Mouse (Mus musculus): ENCODE measurements around the gene Anapc7. TPM values are rescaled to one million over a fixed set of nuclear protein-coding genes. Genes with fewer than 3 reads are reported as not detected.
A peak's percentile ranks its signal among the peaks of the same experiment; 100 is the strongest.

Anapc7 gene
- total RNA-seq, 1 experiment: 51.8 TPM

DNA sequence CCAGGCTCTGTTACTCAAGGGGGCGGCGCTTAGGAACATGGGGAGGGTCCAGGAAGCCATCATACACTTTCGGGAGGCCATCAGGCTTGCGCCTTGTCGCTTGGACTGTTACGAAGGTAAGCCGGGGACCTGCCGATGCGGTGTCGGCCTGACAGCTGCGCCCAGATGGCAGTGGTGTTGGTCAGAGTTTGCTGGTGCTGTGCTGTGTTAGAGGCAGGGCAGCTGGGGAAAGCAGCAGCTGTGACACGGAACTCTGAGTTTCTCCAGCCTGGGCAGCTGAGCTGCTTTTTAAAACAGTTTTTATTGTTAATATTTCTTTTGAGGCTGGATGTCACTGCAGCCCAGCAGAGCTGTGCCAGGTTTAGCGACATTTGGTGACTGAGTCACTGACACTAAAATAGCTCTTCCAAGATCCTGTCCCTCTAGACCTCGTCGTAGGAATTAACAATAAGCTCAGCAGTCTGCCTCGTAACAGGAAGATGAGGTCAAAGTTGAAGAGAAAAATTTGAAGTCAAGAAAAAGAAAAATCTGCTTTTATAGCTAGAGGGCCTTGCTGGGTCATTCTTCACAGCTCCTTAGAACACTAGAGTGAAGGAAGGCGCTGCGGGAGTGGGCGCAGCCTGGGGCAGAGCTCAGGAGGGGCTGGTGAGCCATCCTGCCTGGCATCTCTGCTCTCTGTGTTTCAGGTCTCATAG, 18.1 kb downstream of the Anapc7 start:
- TF ChIP-seq MAFK (IDR thresholded peaks at IDR 0.05; ENCODE audit: insufficient read depth, low read depth, low read length): no peak
- TF ChIP-seq HCFC1 (IDR thresholded peaks at IDR 0.05; ENCODE audit: borderline replicate concordance, insufficient read depth, low read length): no peak
- TF ChIP-seq ZNF384 (IDR thresholded peaks at IDR 0.05; ENCODE audit: low read depth, low read length): no peak
- TF ChIP-seq CHD2 (IDR thresholded peaks at IDR 0.05; ENCODE audit: low read depth, low read length): no peak
- no peak for TF ChIP-seq ZC3H11A (IDR thresholded peaks at IDR 0.05; ENCODE audit: borderline replicate concordance, low read depth, low read length)
- in situ Hi-C loops (cut with MboI; ENCODE audit: low sequenced_read_pairs in 2 of 2, unreplicated experiment in 2 of 2): no loop called here

DNA sequence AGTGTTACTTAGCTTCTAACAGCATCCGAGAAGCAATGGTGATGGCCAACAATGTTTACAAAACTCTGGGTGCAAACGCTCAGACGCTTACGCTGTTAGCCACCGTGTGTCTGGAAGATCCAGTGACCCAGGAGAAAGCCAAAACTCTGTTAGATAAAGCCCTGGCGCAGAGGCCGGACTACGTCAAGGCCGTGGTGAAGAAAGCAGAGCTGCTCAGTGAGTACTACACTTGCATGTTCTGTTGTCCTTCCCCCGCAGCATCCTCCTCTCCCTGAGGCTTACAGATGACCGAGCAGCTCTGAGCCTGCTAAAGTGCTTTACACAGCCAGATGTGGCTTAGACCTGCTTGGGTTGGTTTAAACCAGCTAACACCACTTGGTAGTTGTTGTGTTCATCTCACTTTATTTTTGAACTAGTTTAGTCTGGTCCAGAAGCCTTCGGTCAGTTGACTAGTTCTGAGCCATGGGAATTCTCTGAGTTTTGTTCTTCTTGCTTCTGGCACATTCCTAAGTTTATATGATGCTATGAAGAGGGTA, 18.7 kb downstream of the Anapc7 start:
- DNase-seq (ENCODE audit: low read depth, low spot score): peak; percentile 36
- Histone ChIP-seq H3K9me3 (ENCODE audit: control insufficient read depth, insufficient read depth, low read depth, low read length) (no peaks in the 10 kb centered on the region), H3K4me1 (ENCODE audit: control insufficient read depth in 2 of 2, insufficient read depth in 2 of 2, low read length in 2 of 2, poor library complexity in 1 of 2) (peaks cover 0 to 3% of the 10 kb centered on the region in 2 experiments; a peak in 1 of 4 replicates), H3K27ac (ENCODE audit: insufficient read depth, low read depth, low read length, poor library complexity, severe bottlenecking) (no peak overlapping the region), H3K4me3 (ENCODE audit: insufficient read depth in 1 of 2, low read depth in 1 of 2, low read length in 2 of 2, poor library complexity in 1 of 2, severe bottlenecking in 1 of 2) (no peak overlapping the region), H3K36me3 (ENCODE audit: control insufficient read depth, insufficient read depth, low read length, poor library complexity, severe bottlenecking) (peaks cover 83% of the 10 kb centered on the region), H3K9ac (ENCODE audit: insufficient read depth, low read depth, low read length, poor library complexity, severe bottlenecking) (no peak overlapping the region)
- in situ Hi-C loops (cut with MboI; ENCODE audit: low sequenced_read_pairs in 2 of 2, unreplicated experiment in 2 of 2): no loop called here
- TF ChIP-seq CHD2 (IDR thresholded peaks at IDR 0.05; ENCODE audit: low read depth, low read length) (no peak), ZNF384 (IDR thresholded peaks at IDR 0.05; ENCODE audit: low read depth, low read length) (no peak), HCFC1 (IDR thresholded peaks at IDR 0.05; ENCODE audit: borderline replicate concordance, insufficient read depth, low read length) (no peak)

More for the DNA sequence above, 18.1 kb downstream of the Anapc7 start:
- Histone ChIP-seq H3K36me3 (ENCODE audit: control insufficient read depth, insufficient read depth, low read length, poor library complexity, severe bottlenecking) (peaks cover 81% of the 10 kb centered on the region), H3K9me3 (ENCODE audit: control insufficient read depth, insufficient read depth, low read depth, low read length) (no peaks in the 10 kb centered on the region), H3K4me3 (ENCODE audit: insufficient read depth in 1 of 2, low read depth in 1 of 2, low read length in 2 of 2, poor library complexity in 1 of 2, severe bottlenecking in 1 of 2) (no peak overlapping the region), H3K9ac (ENCODE audit: insufficient read depth, low read depth, low read length, poor library complexity, severe bottlenecking) (no peak overlapping the region), H3K4me1 (ENCODE audit: control insufficient read depth in 2 of 2, insufficient read depth in 2 of 2, low read length in 2 of 2, poor library complexity in 1 of 2) (no peaks in the 10 kb centered on the region), H3K27ac (ENCODE audit: insufficient read depth, low read depth, low read length, poor library complexity, severe bottlenecking) (no peak overlapping the region)
- no peak for DNase-seq (ENCODE audit: low read depth, low spot score)

DNA sequence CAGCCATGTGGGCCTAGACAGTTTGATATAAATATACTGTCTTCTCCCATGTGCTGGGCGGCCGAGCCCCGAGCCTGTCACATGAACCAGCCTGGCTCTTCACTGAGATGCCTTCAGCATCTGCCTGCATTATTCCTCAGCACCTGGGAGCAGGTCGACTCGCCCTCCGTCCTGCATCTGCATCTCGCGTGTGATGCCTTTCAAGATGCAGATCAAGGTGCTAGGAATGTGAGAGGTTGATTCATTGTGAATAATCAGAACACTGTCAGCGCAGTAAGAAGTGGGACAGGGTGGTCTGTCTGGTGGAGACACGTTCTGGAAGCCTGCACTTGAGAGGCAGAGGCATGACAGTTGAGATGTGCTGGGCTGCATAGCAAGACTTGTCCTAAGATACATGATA, 23.0 kb downstream of the Anapc7 start:
- in situ Hi-C loops (cut with MboI; ENCODE audit: low sequenced_read_pairs in 2 of 2, unreplicated experiment in 2 of 2): no loop called here
- no peaks in the 10 kb centered on the region for H3K9me3 ChIP-seq (ENCODE audit: control insufficient read depth, insufficient read depth, low read depth, low read length)
- DNase-seq (ENCODE audit: low read depth, low spot score): no peak
- TF ChIP-seq CHD2 (IDR thresholded peaks at IDR 0.05; ENCODE audit: low read depth, low read length) (no peak), ZNF384 (IDR thresholded peaks at IDR 0.05; ENCODE audit: low read depth, low read length) (no peak), ZC3H11A (IDR thresholded peaks at IDR 0.05; ENCODE audit: borderline replicate concordance, low read depth, low read length) (no peak), HCFC1 (IDR thresholded peaks at IDR 0.05; ENCODE audit: borderline replicate concordance, insufficient read depth, low read length) (no peak), MAFK (IDR thresholded peaks at IDR 0.05; ENCODE audit: insufficient read depth, low read depth, low read length) (no peak)
- H3K27ac ChIP-seq (ENCODE audit: insufficient read depth, low read depth, low read length, poor library complexity, severe bottlenecking): no peak overlapping the region
- H3K36me3 ChIP-seq (ENCODE audit: control insufficient read depth, insufficient read depth, low read length, poor library complexity, severe bottlenecking): peaks cover 56% of the 10 kb centered on the region
- no peak overlapping the region for H3K9ac ChIP-seq (ENCODE audit: insufficient read depth, low read depth, low read length, poor library complexity, severe bottlenecking)
- H3K4me1 ChIP-seq (ENCODE audit: control insufficient read depth in 2 of 2, insufficient read depth in 2 of 2, low read length in 2 of 2, poor library complexity in 1 of 2): peaks cover 0 to 7% of the 10 kb centered on the region in 2 experiments; a peak in 1 of 4 replicates
- no peak overlapping the region for H3K4me3 ChIP-seq (ENCODE audit: insufficient read depth in 1 of 2, low read depth in 1 of 2, low read length in 2 of 2, poor library complexity in 1 of 2, severe bottlenecking in 1 of 2)

DNA sequence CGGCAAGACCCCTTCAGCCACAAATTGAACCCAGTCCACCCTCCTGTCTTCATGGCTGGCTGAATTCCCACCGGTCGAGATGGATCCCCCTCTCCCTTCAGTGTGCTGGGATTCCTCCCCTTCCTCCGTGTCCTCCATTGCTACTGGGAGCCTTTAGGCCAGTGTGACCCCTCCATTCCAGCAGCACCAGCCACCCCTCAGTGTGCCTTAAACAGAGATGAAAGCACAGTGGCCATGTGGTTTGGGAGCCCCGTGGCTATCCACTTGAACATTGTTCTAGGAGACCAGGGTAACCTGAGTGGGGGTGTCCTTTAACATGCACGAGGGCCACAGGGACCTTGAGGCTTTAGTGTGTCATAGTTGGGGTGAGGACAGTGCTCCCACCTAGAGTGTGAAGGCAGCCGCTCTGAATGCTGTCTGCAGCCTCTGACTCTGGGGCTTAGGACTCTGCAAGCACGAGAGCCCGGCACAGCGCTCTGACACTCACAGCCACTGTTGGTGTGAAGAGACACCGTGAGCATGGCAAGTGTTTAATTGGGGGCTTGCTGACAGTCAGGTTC, 23.6 kb downstream of the Anapc7 start:
- H3K9ac ChIP-seq (ENCODE audit: insufficient read depth, low read depth, low read length, poor library complexity, severe bottlenecking): no peak overlapping the region
- no peak for DNase-seq (ENCODE audit: low read depth, low spot score)
- in situ Hi-C loops (cut with MboI; ENCODE audit: low sequenced_read_pairs in 2 of 2, unreplicated experiment in 2 of 2): no loop called here
- no peak overlapping the region for H3K4me3 ChIP-seq (ENCODE audit: insufficient read depth in 1 of 2, low read depth in 1 of 2, low read length in 2 of 2, poor library complexity in 1 of 2, severe bottlenecking in 1 of 2)
- peaks cover 0 to 10% of the 10 kb centered on the region in 2 experiments; a peak in 1 of 4 replicates for H3K4me1 ChIP-seq (ENCODE audit: control insufficient read depth in 2 of 2, insufficient read depth in 2 of 2, low read length in 2 of 2, poor library complexity in 1 of 2)
- H3K9me3 ChIP-seq (ENCODE audit: control insufficient read depth, insufficient read depth, low read depth, low read length): no peaks in the 10 kb centered on the region
- H3K27ac ChIP-seq (ENCODE audit: insufficient read depth, low read depth, low read length, poor library complexity, severe bottlenecking): no peak overlapping the region
- no peak for TF ChIP-seq HCFC1 (IDR thresholded peaks at IDR 0.05; ENCODE audit: borderline replicate concordance, insufficient read depth, low read length)
- no peak for TF ChIP-seq ZNF384 (IDR thresholded peaks at IDR 0.05; ENCODE audit: low read depth, low read length)
- TF ChIP-seq MAFK (IDR thresholded peaks at IDR 0.05; ENCODE audit: insufficient read depth, low read depth, low read length): no peak
- TF ChIP-seq ZC3H11A (IDR thresholded peaks at IDR 0.05; ENCODE audit: borderline replicate concordance, low read depth, low read length): no peak
- TF ChIP-seq CHD2 (IDR thresholded peaks at IDR 0.05; ENCODE audit: low read depth, low read length): no peak
- peaks cover 50% of the 10 kb centered on the region for H3K36me3 ChIP-seq (ENCODE audit: control insufficient read depth, insufficient read depth, low read length, poor library complexity, severe bottlenecking)
